Mouse (Mus musculus) layer of hippocampus, adult 18-20 months (tissue): Measurements from ENCODE around the gene Olfr535. TPM values are rescaled to one million over a fixed set of nuclear protein-coding genes. Genes with fewer than 3 reads are reported as not detected.
"Not testable (repeated sequence)": the region's sequence is repeated elsewhere in the genome, so short reads cannot be mapped to it uniquely, and the experiment has no call there.

Source experiments
- DNase-seq, 2 experiments: peaks; one replicate each; pipeline ENCODE4 v3.0.0; 2022; ENCODE audit warnings: low spot score in 2 of 2
- long read RNA-seq: library from polyadenylated mRNA; stranded (forward); transcript quantifications from one replicate; pipeline ENCODE4 v2.0.0, GENCODE M21; 2021
- total RNA-seq, 2 experiments: library from RNA; stranded (reverse); gene quantifications; 2 replicates each; pipeline ENCODE4 v1.2.3; 2021

The Olfr535 gene
- total RNA-seq, result under 1 TPM; 0.22 to 0.33 TPM
- long read RNA-seq, result 0 reads

DNA sequence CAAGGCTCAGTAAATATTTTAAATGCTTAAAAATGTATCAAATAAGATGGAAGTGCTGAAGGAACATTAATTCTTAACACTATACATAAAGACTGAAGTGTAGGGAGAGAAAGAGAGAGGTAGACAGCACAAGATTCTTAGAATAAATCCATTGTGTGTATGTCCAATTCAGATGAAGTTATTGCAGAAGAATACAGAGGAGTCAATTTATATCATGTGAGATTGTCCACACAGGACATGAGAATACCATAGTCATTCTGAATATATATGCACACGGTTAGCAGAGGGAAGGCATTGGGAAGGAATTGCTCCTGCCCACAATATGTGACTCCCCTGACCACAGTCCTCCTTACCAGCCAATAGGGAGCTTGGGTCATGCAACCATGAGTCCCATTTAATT lies at the start of gene Olfr535:
Olfr535 (plus strand) TSS at position 301 of the 400 bp plus-strand sequence.
- DNase-seq, result no peak

DNA sequence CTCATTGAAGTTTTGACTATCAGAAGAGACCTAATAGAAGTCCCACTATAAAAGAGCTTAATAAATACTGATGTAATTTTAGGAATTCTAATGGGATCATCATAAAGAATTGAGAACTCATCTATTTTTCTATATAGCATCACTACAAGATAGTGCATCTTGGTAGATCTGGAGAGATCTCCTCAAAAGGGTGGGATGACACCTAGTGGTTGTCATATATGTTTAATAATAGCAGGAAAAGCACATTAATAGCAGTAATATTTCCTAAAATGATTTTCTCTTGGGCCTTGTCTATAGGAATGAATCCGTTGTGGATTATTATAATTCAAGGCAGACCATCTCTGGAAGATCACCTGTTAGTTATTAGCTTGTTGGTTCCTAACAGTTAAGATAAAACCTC lies 40.9 kb upstream of the Olfr535 start:
- no peak for DNase-seq

DNA sequence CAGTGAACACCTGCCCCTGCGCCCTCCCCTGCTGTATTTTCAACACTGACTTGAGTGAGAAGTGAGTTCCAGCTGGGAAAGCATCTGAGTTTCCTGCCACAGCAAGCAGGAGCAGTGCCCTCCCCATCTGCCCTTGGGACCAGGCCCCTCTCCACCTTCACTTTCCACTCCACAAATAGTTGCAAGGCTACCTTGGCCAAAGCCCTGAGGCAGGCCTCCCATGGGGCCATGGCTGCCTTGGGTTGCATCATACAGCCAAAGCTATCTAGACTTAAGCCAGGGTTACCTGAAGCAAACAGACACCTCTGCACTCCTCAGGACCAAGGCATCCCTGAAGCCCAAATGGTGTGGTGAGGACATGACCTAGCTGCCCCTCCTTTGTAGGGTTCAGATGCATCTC lies 20.9 kb upstream of the Olfr535 start, which contains the start of gene Olfr533:
Olfr533 (plus strand) TSS at position 301 of the 400 bp plus-strand sequence.
- not testable (repeated sequence) for DNase-seq

DNA sequence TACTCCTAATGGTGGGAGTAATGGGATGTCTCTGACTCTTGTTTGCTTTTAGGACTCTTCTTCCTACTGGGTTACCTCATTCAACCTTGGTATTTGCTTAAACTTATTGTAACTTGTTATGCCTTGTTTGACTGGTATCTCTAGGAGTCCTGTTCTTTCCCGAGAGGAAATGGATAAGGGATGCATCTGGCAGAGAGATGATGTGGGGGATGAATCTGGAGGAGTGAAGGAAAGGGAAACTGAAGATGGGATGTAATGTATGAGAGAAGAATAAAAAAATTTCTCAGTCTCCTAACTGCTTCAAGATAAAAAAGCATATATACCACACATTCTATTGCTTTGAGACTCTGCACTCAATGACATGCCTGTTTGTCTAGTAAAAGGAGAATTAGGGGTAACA lies 6.1 kb upstream of the Olfr535 start:
- no peak for DNase-seq

DNA sequence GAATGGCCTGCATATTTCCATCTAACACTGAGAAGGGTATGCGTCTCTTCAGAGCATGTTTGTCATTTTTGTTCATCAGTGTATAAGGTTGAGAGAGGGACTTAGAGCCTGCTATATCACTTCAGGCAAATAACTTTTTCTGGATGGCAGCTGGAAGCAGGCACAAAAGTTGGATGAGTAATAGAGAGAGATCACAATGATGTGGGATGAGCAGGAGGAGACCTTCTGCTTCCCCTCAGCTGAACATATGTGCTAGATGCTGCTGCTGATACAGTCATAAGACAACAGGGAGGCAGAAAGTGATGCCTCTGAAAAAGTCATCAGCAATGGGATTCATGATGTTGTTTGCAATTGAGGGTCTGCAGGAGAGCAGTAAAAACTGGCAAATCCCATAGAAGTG lies 5.3 kb upstream of the Olfr535 start:
- DNase-seq, result peak; percentile 82 to 91

DNA sequence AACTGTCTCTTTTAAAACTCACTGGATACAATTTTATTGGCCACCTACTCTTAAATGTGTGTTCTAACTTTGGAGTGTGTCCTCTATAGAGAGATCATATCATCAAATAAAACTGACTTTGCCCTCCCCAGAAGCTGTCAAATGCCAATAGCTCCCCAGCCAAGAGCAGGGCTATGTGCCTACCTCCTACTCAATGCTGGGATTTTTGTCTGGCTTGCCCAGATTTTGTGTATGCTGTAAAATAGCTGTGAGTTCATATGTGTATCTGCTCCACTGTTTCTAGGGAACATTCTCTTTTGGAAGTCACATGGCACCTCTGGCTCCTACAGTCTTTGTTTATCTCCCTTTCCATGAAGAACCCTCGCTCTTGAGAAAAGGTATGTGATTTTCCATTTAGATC lies 5.0 kb downstream of the Olfr535 start:
- peak; percentile 8 to 43 for DNase-seq

DNA sequence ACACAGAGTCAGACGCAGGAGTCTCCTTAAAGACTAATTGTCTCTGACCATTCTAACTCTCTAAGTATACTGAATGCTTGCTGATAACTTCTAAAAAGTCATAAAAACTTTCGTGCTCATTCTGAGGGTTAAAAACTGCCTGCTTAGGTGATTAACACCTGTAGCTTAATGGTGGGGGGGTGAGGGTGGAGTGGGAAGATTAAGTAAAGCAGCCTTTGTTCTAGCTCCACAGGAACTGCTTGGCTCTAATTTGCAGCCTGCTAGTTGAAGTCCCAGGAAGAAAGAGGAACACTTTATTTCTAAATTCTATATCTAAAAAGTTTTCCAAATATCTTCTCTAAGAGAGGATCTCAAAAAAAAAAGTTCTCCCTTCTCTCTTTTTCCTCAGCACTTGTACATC lies 10.2 kb downstream of the Olfr535 start:
- DNase-seq, result no peak

DNA sequence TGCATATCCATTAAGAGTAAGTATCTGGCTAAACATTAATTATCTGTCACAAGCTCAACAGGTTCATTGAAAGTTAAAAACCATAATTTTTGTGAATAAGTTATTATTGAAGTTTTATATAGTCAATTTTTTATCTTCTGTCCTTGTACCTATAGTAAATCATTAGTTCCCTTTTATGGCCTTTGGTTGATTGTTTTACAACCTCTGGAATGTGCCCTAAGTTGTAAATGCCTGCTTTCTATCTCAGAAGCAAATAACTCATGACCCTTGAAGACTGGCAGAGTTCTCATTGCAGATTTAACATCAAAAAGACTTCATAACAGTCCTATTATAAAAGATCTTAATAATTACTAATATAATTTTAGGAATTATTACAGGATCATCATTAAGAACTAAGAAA lies 10.7 kb downstream of the Olfr535 start:
- DNase-seq, result no peak

DNA sequence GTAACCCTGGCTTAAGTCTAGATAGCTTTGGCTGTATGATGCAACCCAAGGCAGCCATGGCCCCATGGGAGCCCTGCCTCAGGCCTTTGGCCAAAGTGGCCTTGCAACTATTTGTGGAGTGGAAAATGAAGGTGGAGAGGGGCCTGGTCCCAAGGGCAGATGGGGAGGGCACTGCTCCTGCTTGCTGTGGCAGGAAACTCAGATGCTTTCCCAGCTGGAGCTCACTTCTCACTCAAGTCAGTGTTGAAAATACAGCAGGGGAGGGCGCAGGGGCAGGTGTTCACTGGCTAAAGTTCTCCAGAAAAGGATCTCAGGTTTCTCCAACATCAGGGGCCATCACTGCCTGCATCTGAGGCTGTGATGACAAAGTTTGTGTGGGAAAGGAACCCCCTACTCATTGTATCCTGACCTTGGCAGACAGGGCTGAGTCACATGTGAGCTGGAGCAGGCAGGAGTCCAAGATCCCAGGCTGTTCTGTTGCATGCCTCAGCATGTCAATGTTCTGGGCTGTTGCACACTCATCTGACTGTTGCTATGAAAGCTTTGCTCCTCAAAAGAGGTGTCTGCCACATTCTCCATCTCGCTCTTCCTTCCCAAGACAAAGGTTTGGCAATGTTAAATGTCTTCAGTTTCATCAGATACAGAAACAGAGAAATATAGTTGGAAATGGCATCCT lies 23.5 kb downstream of the Olfr535 start, which contains the start of gene Olfr536:
Olfr536 (minus strand) TSS at position 51 of the 676 bp plus-strand sequence.
- peak; percentile 34 to 75 for DNase-seq

DNA sequence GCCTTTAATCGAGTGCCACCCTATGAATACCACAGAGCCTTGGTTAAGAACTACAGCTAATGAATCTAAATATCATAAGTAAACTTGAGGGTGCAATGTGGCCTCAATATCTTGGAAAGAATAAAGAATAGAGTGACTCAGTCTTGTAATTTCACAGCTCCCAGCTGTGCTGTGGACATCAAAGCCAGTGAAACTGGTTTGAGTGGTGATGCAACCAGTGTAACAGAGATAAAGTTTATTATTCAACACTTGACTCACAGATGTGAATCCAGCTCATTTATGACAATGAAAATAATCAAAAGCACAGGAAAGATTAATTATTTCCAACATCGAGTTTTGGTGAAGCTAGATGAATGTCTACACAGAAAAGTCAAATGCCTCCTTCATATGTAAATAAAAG lies 55.7 kb downstream of the Olfr535 start:
- DNase-seq, result no peak

Other genes starting within 250 kb of the Olfr535 start
- under 1 TPM in 1 of 2 experiments, not detected in 1; 0.27 TPM for gene 5830411N06Rik, start 236.9 kb upstream of the Olfr535 start, total RNA-seq
- gene Olfr525, start 163.4 kb upstream of the Olfr535 start, total RNA-seq, result not detected
- gene Olfr527, start 150.2 kb upstream of the Olfr535 start, total RNA-seq, result not detected
- gene Olfr60, start 122.5 kb upstream of the Olfr535 start, total RNA-seq, result not detected
- not detected for gene Olfr530, start 107.9 kb upstream of the Olfr535 start, total RNA-seq
- not detected for gene Olfr531, start 81.3 kb upstream of the Olfr535 start, total RNA-seq
- not detected for gene Olfr532, start 62.6 kb upstream of the Olfr535 start, total RNA-seq
- gene Olfr533, start 20.8 kb upstream of the Olfr535 start, total RNA-seq, result not detected
- not detected for gene Olfr536, start 23.2 kb downstream of the Olfr535 start, total RNA-seq
- under 1 TPM in 1 of 2 experiments, not detected in 1; 0.25 TPM for gene Olfr538, start 83.7 kb downstream of the Olfr535 start, total RNA-seq
- under 1 TPM; 0.25 to 0.37 TPM for gene Olfr46, start 117.1 kb downstream of the Olfr535 start, total RNA-seq
- not detected for gene Olfr61, start 144.8 kb downstream of the Olfr535 start, total RNA-seq
- under 1 TPM in 1 of 2 experiments, not detected in 1; 0.25 TPM for gene Olfr53, start 162.2 kb downstream of the Olfr535 start, total RNA-seq
- under 1 TPM; 0.13 to 0.15 TPM for gene Olfr539, start 175.7 kb downstream of the Olfr535 start, total RNA-seq
- under 1 TPM in 1 of 2 experiments, not detected in 1; 0.10 TPM for gene Olfr45, start 197.7 kb downstream of the Olfr535 start, total RNA-seq
- not detected for gene Olfr541, start 213.1 kb downstream of the Olfr535 start, total RNA-seq